Mouse (Mus musculus): ENCODE measurements around the gene Neurl2. TPM values are rescaled to one million over a fixed set of nuclear protein-coding genes. Genes with fewer than 3 reads are reported as not detected.

Neurl2 gene
- polyA plus RNA-seq, 1 experiment from 2014 or later: 6.9 TPM

Other genes starting within 250 kb of the Neurl2 start
- 1.0 and 1.5 TPM in 2 replicates for gene Wfdc6a, start 248.0 kb downstream of the Neurl2 start, polyA plus RNA-seq (2015; fragmentation: Nextera tagmentation; extraction: Ambion mirVana)
- gene Eppin, start 239.9 kb downstream of the Neurl2 start, polyA plus RNA-seq (2015; fragmentation: Nextera tagmentation; extraction: Ambion mirVana): not detected in 2 replicates
- gene Wfdc6b, start 219.9 kb downstream of the Neurl2 start, polyA plus RNA-seq (2015; fragmentation: Nextera tagmentation; extraction: Ambion mirVana): not detected in 2 replicates
- gene Wfdc8, start 219.8 kb downstream of the Neurl2 start, polyA plus RNA-seq (2015; fragmentation: Nextera tagmentation; extraction: Ambion mirVana): not detected in 2 replicates
- not detected in 2 replicates for gene Wfdc16, start 194.7 kb downstream of the Neurl2 start, polyA plus RNA-seq (2015; fragmentation: Nextera tagmentation; extraction: Ambion mirVana)
- 0.44 and 0.99 TPM in 2 replicates for gene Wfdc10, start 177.4 kb downstream of the Neurl2 start, polyA plus RNA-seq (2015; fragmentation: Nextera tagmentation; extraction: Ambion mirVana)
- gene Wfdc9, start 176.9 kb downstream of the Neurl2 start, polyA plus RNA-seq (2015; fragmentation: Nextera tagmentation; extraction: Ambion mirVana): not detected in 2 replicates
- gene Wfdc11, start 159.4 kb downstream of the Neurl2 start, polyA plus RNA-seq (2015; fragmentation: Nextera tagmentation; extraction: Ambion mirVana): not detected in 2 replicates
- gene Wfdc13, start 148.3 kb downstream of the Neurl2 start, polyA plus RNA-seq (2015; fragmentation: Nextera tagmentation; extraction: Ambion mirVana): 1.9 and 3.7 TPM in 2 replicates
- gene Spint4, start 135.0 kb downstream of the Neurl2 start, polyA plus RNA-seq (2015; fragmentation: Nextera tagmentation; extraction: Ambion mirVana): not detected in 2 replicates
- not detected in 2 replicates for gene Spint5, start 118.2 kb downstream of the Neurl2 start, polyA plus RNA-seq (2015; fragmentation: Nextera tagmentation; extraction: Ambion mirVana)
- 2.2 and 2.3 TPM in 2 replicates for gene Wfdc3, start 87.5 kb downstream of the Neurl2 start, polyA plus RNA-seq (2015; fragmentation: Nextera tagmentation; extraction: Ambion mirVana)
- gene Dnttip1, start 87.5 kb downstream of the Neurl2 start, polyA plus RNA-seq (2015; fragmentation: Nextera tagmentation; extraction: Ambion mirVana): 60.9 and 64.7 TPM in 2 replicates
- 428 and 438 TPM in 2 replicates for gene Ube2c, start 63.6 kb downstream of the Neurl2 start, polyA plus RNA-seq (2015; fragmentation: Nextera tagmentation; extraction: Ambion mirVana)
- gene Tnnc2, start 53.5 kb downstream of the Neurl2 start, polyA plus RNA-seq (2015; fragmentation: Nextera tagmentation; extraction: Ambion mirVana): 8.1 and 16.8 TPM in 2 replicates
- 24.6 and 24.8 TPM in 2 replicates for gene Snx21, start 47.6 kb downstream of the Neurl2 start, polyA plus RNA-seq (2015; fragmentation: Nextera tagmentation; extraction: Ambion mirVana)
- 21.9 and 22.9 TPM in 2 replicates for gene Acot8, start 28.6 kb downstream of the Neurl2 start, polyA plus RNA-seq (2015; fragmentation: Nextera tagmentation; extraction: Ambion mirVana)
- 7.9 and 8.5 TPM in 2 replicates for gene Zswim3, start 28.4 kb downstream of the Neurl2 start, polyA plus RNA-seq (2015; fragmentation: Nextera tagmentation; extraction: Ambion mirVana)
- gene Zswim1, start 10.8 kb downstream of the Neurl2 start, polyA plus RNA-seq (2015; fragmentation: Nextera tagmentation; extraction: Ambion mirVana): 13.1 and 13.5 TPM in 2 replicates
- gene Spata25, start 4.9 kb downstream of the Neurl2 start, polyA plus RNA-seq (2015; fragmentation: Nextera tagmentation; extraction: Ambion mirVana): not detected in 2 replicates
- 132 and 159 TPM in 2 replicates for gene Ctsa, start 583 bp downstream of the Neurl2 start, polyA plus RNA-seq (2015; fragmentation: Nextera tagmentation; extraction: Ambion mirVana)
- 43.9 and 48.5 TPM in 2 replicates for gene Pltp, start 24.3 kb upstream of the Neurl2 start, polyA plus RNA-seq (2015; fragmentation: Nextera tagmentation; extraction: Ambion mirVana)
- gene Pcif1, start 45.8 kb upstream of the Neurl2 start, polyA plus RNA-seq (2015; fragmentation: Nextera tagmentation; extraction: Ambion mirVana): 64.7 and 70.9 TPM in 2 replicates
- gene Zfp335, start 78.3 kb upstream of the Neurl2 start, polyA plus RNA-seq (2015; fragmentation: Nextera tagmentation; extraction: Ambion mirVana): 10.6 and 12.1 TPM in 2 replicates
- 5.3 and 6.2 TPM in 2 replicates for gene Mmp9, start 107.3 kb upstream of the Neurl2 start, polyA plus RNA-seq (2015; fragmentation: Nextera tagmentation; extraction: Ambion mirVana)
- gene Slc12a5, start 127.3 kb upstream of the Neurl2 start, polyA plus RNA-seq (2015; fragmentation: Nextera tagmentation; extraction: Ambion mirVana): 1.0 and 1.4 TPM in 2 replicates
- 58.6 and 60.6 TPM in 2 replicates for gene Ncoa5, start 201.4 kb upstream of the Neurl2 start, polyA plus RNA-seq (2015; fragmentation: Nextera tagmentation; extraction: Ambion mirVana)
- gene Cd40, start 222.2 kb upstream of the Neurl2 start, polyA plus RNA-seq (2015; fragmentation: Nextera tagmentation; extraction: Ambion mirVana): 7.1 TPM in 2 replicates